Mouse (Mus musculus) ovary, postnatal 14 days (tissue): ENCODE data around the gene Mrpl54.

Experiments used
- DNase-seq: peaks from one replicate; pipeline ENCODE4 v3.0.0; 2022; ENCODE audit warnings: low spot score

The Mrpl54 gene

DNA sequence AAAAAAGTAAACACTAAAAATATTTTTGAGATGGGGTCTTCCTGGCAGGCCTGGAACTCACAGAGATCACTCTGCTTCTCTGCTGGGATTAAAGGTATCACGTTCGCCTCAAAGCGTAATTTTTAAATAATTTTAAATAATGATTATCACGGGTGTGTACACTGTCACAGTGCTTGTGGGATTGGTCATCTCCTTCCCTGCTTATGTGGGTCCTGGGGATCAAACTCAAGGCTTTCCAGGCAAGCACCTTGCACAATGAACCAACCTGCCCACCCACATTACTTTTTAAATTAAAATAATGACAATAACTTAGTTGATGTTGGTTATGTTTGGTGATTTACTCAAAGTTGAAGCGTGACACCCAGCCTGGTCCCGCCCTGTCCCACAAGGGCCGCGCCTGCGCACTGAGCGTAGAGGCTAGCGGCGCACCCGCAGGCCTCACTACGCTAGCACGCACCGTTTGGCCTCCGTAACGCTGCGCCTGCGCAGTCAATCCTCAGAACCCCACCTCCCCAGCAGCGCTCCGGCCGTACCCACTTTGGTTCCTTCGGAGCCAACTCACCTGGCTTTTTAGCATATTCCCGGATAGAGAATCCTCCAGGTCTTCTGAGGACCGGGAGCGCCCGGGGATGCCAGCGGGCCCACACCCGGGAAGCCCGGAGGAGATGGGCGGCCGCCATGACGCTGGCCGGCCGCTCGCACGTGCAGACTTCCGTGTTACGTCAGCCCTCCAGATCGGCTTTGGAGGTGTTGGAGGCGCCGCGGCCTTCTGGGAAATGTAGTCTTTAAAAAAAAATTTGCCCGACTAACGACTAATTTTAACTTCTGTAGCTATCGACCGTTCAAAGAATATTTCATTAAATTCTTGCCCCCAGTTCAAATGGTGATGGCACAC lies at the start of gene Mrpl54, which contains the start of gene Apba3:
Gene Mrpl54 (minus strand): TSS at position 724 of the 895 bp plus-strand sequence.
Gene Apba3 (plus strand): TSS at position 750 of the 895 bp plus-strand sequence.
- DNase-seq: peak; percentile 89

DNA sequence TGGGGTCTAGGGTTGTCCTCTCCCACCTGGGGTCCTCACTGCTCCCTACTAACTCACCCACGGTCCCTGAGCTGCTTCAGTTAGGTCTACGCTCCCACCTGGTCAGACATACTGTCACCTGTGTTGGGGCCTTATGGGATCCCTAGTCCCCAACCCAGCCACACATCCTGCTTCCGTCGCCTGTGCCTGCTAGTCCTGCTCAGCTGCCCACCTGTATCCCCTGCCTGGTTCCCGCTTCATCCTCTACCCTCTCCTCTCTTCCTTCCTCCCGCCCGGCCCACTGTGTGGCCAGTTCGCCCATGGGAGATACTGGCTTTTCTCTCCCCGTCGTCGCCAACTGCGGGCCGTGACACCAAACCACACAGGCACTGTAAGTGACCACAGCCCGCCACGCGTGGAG lies 48.9 kb upstream of the Mrpl54 start:
- no peak for DNase-seq

DNA sequence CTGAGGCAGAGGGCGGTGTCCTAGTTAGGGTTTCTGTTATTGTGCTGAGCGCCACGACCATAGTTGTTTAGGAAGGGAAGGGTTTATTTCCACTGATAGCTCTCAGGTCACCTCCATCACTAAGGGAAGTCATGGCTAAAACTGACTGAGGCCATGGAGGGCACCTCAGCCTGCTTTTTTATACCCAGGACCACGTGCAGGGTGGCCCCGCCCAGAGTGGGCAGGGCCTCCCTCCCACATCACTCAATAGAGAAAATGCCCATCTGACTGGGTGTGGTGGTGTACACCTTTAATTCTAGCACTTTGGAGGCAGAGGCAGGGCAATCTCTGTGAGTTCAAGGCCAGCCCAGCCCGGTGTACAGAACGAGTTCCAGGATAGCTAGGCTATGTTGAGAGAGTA lies 47.5 kb upstream of the Mrpl54 start:
- DNase-seq: no peak

DNA sequence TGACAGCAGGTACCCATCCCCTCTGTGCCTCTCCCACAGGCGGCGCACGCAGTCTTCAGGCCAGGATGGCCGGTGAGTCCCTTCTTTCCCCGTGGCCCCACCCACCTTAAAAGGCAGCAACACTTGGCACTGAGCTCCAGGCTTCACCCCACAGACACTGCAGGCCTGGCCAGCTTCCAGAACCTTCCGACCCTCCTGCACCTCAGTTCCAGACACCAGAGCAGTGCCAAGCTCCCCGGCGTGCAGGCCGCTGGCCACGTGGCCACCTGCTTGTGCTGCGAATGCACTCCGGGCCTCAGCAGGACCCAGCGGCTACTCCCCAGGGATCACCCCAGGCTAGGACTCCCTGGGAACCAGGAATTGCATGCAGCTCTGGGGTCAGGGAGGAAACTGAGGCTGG lies 46.8 kb upstream of the Mrpl54 start:
- DNase-seq: no peak

DNA sequence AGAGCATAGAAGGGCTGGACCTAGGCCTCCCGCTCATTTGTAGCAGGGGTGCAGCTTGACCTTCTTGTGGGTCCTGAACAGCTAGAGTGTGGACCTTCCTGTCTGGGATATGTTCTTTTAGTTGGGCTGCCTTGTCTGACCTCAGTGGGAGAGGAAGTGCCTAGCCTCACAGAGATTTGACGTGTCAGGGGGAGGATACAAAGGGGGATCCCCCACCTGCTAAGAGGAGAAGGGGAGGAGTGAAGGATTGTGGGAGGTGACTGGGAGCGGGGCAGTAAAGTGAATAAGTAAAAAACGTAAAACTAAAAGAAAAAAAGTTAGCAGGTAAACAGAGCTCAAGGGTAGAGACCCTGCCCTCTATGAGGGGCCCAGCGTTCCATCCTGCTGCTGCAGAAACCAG lies 42.8 kb upstream of the Mrpl54 start:
- DNase-seq: no peak

DNA sequence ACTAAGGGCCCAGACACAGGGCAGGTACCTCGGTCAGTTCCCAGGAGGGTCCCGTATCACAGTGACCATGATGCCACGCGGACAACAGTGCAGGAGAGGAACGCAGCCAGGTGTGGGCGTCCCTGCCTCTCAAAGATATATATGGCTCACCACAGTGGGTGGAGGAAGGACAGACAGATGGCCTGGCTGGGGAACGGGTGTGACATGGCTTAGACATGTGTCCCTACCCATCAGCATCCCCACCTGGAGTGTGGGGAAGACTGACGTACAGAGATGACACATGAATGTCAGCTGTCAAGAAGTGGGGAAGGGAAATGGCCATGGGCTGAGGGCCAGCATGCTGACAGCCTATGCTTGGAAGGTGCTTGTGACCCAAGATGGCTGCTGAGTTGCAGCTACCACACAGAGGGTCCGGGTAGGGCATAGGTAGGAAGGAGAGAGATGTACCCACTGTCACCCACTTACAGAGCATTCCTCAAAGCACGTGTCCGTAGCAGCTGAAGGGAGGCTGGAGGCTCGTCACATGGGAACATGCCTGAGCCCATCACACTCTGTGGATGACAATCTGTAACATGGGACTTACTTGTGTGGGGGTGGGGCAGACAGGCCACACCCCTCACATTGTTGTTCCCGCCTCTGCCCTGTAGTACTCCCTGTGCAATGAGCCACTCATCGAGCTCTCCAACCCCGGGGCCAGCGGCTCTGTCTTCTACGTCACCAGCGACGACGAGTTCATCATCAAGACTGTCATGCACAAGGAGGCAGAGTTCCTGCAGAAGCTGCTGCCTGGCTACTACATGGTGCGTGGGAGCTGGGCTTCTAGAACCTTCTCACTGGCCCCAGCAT lies 40.3 kb upstream of the Mrpl54 start:
- DNase-seq: no peak

DNA sequence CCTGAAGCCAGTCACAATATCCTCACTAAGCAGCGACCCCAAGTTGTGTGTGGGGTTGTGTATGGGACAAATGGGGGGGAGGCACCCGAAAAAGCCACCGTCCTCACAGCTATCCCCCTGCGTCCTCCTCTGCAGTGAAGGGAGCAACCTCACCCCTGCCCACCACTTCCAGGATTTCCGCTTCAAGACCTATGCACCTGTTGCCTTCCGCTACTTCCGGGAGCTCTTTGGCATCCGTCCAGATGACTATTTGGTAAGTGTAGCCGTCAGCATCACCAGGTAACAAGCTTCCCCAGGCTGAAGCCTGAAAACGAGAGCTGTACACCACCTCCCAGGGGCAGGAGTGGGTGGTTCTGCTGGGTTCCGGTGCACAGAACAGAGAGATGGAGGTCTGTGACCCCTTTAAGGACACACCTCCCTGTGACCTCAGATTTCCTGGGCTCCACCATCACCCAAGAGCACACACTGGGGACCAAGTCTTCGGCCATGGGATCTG lies 39.5 kb upstream of the Mrpl54 start:
- DNase-seq: no peak

DNA sequence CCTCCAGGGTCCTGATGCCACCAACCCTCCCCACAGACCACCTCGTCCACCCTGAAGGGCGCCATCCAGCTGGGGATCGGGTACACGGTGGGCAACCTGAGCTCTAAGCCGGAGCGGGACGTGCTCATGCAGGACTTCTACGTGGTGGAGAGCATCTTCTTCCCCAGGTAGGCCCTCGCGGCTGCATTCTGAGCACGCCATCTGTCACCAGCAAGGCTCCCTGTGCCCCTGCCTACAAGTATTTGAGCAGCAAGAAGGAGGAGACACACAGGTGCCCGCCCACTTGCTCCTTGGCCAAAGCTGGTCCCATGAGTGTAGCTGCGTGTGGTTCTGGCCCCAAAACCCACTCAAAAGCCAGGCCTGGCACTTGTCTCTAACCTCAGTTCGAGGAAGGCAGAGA lies 38.9 kb upstream of the Mrpl54 start:
- DNase-seq: no peak

DNA sequence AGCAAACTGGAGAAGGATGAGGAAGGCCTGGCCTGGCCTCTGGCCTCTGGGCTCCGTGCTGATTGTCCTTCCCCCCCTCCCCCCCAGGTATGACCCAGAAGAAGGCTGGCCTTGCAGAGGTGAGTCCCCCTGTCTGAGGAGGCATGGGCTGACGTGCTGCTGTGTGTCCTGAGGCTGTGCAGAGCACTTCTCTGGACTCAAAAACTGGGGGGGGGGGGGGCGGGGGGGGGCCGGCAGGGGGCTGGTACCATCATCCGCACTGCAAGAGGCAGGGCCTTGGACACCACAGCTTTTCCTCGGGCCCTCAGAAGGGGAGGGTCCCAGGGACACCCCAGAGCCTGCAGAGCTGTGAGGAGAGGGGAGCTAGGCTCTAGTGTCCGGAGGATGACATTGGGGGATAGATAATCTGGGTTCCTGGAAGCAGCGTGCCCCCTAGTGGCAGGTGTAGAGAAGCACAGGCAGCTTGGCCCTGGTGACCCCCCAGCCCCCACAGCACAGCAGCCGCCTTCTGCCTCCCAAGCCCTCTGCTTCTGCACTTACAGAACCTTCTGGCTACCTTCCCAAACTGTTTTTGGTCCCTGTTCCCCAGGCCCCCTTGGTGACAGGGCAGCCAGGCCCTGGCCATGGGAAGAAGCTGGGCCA lies 38.0 kb upstream of the Mrpl54 start:
- no peak for DNase-seq

DNA sequence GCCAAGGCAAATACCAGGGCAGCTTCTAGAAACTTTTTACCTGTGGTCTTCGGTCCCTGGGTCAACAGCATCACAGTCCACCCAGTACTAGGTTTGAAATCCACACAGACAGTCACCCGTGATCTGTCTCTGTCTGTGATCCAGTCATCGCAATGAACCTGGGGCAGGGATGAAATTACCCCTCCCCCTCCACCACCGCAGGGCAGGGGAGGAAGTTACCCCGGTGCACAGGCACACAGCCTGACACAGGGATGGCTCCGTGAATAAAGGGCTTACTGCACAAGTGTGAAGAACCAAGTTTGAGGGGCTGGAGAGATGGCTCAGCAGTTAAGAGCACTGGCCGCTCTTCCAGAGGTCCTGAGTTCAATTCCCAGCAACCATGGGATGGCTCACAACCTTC lies 37.0 kb upstream of the Mrpl54 start:
- no peak for DNase-seq

DNA sequence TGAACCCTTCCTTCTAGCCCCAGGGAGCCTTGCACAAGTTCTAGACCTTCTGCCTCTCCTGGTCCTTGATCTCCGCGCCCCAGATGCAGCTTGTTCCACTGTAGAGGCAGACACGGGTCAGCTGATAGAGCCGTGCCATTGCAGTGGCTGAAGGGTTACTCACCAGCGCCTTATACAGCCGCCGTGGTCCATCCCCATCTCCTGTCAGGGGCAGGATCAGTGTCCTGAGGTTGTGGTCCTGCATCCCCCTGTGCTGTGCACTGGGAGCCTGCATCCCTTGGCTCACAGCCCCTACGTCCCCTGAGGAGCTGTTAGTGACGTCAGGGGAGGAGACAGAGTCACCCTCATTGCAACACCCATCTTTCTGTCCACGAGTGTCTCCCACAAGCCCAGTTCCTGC lies 36.5 kb upstream of the Mrpl54 start:
- no peak for DNase-seq

DNA sequence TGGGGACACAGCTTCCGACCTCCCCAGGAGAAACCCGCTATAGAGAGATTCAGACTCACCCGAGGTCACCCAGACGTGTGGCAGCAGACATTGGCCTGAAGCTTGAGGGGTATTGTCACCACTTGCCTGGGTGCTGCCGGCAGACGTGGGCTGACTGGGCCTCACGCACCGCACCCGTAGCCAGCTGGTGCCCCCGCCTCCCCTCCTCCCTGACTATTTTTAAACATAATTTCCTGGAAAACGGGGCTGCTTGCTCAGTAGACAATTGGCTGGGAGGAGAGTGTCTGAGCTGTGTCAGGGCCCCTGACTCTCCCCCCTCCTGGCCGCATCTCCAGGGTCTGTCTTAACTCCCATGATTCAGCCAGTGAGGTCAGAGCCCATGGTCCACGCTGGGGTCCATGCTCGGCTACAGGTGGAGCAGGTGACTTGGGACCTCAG lies 36.1 kb upstream of the Mrpl54 start:
- no peak for DNase-seq

DNA sequence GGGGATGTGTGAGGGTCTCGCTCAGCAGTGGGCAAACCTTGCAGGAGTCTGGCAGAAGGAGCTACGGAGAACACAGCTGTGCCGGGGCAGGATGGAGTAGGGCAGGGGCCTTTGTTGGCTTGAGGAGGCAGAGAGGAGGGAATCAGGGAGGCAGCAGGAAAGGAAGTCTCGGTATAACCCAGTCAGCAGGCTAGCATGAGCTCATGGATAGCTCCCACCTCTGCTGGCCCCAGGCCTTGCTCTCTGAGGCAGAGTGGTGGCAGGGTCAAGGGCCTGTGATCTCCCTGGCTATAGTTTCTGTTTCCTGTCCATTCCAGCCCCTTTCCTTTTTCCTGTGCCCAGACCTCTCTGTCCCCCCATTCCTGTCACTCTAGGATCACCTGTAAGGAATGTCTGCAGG lies 35.6 kb upstream of the Mrpl54 start:
- DNase-seq: no peak

DNA sequence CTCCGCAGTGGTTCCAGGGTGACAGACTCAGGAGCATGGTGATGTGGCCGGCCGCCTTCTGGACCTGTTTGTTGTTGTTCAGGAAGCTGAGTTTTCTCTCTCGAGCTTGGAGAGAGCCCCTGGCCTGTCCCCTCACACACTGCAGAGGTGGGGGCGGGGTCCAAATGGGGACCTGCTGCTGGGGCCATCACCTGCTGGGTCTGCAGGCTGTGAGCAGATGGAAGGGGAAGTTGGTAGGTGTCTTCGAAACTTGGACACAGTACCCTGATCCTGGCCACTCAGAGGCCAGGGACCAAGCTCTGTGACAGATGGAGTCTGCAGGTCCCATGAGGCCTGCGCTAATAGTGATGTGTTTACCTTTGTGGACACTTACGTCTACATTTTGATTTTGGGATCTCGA lies 34.6 kb upstream of the Mrpl54 start:
- no peak for DNase-seq

DNA sequence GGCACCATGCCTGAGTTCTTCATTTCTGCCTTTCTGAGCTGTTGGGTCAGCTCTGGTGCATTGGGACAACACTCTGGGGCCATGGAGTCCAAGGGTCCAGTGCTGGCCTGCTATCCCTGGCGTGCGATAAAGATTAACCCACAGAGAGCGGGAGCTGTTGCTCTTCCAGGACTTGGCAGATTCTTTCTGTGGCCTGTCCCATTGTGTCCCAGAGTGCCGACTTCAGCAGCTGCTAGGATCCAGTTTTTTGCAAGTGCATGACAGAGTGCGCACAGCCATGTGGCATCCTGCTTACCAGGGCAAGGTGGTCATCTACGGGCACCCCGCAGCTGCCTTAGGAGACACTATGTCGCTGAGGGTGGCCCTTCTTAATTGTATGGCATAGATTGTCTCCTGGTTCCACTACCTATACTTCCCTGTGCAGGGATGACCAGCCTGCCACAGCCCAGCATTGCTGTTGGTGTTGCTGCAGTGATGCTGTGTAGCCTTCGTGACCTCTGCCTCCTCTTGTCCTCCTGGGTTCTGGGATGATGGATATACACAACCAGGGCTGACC lies 33.7 kb upstream of the Mrpl54 start:
- no peak for DNase-seq

DNA sequence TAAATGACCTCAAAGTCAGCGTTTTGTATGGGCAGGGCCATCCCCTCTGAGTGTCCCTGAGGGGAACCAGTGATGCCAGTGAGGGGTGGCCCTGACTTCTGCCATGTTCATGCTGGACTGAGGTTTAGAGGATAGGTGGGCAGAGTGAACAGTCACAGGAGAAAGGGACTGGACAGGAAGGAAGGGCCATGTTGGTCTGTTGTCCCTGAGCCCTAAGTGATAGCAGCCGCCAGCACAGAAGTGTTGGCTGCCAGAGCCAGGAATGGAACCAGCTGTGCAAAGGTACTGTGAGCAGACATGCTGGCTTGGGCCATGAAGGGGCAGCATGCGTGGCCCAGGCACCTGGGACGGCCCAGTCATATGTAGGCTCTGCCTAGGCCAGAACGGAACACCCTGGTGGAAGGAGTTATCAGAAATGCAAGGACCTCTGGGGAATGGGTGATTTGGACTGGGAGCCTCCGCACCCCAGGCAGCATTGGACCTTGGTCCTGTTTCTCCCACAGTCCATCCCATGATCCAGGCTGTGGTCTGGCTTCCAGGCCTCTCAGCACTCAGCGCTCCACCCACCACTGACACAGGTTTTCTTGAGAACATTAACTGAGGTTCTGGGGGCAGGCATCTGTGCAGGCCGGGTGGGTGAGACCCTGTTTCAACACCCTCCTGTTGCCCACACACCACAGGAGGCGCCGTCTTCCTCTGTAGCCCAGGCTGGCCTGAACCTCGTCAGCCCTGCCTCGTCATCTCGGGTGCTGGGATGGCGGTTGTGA lies 33.0 kb upstream of the Mrpl54 start:
- no peak for DNase-seq

DNA sequence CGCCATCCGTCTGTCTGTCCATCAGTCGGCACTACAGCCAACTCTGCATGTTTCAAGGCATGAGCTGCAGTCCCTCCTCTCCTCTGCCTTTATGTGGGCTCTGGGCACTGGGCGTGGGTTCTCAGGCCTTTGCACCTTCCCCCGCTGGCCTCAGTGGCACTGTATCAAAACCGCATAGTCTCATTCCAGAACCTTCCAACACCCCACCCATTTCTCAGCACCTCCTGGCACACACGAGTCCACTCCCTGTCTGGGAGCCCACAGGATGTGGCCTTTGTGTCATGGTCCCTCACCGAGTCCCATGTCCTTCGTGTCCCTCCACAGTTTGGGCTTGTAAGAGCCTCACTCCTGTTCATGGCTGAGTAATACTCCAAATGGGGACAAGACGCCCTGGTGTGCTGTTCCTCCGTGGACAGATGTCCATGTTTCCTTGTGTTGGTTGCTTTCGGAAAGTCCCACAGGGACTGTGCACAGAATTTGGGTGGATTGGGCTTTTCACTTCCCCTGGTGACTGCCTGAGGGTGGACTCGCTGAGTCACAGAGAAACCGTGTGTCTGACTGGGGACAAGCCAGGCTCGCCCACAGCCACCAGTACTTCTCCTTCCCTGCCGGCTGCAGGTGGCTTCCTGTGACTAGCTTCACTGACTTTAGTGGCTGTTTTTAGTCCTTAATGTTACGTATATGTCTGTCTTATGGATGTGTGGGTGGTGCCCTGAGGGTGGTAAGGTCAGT lies 31.8 kb upstream of the Mrpl54 start:
- DNase-seq: no peak

DNA sequence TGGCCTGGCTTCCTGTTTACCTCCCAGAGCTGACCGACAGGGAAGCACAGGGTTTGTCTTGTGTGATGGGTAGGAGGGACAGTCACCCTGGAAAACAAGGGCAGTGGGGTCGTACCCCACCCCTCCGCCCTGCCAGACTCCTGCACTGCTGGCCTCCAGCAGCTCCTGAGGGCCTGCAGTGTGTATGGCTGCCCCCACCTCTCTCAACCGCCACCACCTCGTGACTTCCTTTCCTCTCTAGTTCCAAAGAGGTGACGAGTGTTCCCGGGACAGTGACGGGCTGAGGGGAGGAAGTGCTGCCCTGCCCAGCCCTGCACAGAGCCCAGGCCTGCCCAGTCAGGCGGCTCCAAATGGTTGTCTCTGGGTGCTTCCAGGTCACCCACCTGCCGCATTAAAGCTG lies 31.1 kb upstream of the Mrpl54 start:
- no peak for DNase-seq

DNA sequence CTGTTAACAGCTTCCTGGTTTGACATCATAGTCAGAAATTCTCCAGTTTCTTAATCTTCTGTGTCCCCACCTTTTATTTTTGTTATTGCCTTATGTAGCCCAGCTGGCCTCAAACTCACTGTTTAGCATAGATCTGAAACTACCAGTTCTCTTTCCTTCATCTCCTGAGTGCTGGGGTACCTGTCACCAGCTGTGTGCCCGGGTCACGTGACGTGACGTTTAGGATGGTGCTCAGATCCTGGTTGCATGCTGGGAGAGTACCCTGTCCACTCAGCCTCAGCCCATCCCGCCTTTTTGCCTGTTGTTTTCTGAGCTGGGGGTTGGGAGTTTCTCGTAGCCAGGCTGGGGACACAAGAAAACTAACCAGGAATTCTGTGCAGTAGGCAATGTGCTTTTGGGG lies 30.5 kb upstream of the Mrpl54 start:
- no peak for DNase-seq

DNA sequence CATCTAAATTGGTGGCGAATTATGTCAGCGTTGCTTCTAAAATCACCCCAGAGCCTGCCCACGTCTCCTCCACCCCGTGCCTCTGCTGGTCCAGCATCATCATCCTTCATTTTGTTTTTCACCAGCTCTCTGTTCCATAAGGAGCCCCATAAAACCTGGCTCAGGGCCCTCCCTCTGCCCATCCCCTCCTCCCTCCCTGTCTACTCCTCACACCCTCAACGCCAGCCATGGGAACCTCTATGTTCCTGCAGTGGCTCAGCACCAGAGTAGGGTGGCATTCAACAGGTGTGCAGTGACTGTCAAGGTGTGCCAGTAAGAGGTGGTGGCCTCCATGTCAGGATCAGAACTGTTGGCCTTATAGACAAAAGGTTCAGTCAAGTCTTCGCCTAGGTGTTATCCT lies 28.5 kb upstream of the Mrpl54 start:
- no peak for DNase-seq

DNA sequence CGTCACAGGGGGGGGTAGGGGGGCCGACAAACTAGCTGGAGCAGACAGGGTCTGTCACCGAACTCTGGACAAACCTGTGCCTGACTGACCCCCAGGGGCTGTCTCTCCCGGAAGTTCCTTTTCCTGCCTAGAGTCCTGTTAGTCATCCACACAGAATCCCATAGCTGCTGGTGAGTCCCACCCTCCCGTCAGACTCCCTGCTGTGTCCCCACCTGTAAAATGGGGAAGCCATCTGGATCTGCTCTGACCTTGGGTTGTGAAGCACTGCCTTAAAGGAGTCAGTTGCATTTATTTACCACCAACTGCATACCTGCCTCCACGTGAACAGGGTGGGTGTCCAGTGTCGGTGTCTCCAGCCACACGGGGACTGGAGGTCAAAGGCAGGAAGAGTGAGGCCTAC lies 27.7 kb upstream of the Mrpl54 start:
- no peak for DNase-seq
